Mouse (Mus musculus): ENCODE measurements around the gene Cym.

Cym gene

DNA sequence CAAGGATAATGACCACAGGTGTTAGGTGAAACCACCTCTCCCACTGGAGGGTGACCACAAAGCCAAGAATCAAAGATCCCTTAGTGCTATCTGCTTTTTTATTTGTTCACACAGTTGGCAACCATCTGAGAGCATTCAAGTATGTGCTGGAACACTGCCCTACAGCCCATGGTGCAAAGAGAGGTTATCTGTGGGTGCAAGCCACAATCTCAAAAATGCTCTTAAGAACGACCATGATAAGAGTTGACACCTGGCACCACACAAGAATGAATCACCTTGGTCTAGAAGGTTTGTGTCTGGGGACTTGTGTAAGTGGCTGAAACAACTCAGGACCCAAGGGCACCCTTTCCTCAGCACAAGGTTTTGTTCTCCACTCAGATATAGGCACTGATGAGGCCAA lies 1.7 kb upstream of the Cym start:
- DNase-seq (ENCODE audit: low spot score): no peak

GRCm38 (mm10) chr3:107218572-107218971 lies 3.0 kb downstream of the Cym start:
- no peak for DNase-seq (ENCODE audit: low spot score)

DNA sequence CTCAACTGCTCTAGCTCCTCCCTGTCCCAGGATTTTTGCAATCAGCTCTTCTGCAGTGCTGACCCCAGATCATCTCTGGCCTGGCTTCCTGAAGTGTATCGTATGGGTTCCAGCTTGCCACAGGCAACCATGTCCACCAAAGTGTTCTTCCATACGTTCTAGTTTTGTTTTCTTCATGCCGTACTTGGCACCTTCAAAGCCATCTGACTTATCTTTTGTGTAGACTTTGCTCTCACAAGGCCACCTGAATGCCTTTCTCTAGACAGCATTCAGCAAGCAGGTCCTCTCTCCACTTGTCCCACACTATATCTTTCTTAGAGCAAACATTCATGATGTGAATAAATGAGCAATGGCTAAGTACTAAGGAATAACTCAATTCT lies 4.4 kb downstream of the Cym start:
- no peak for DNase-seq (ENCODE audit: low spot score)

GRCm38 (mm10) chr3:107216400-107217100 lies 5.0 kb downstream of the Cym start:
- no peak for DNase-seq (ENCODE audit: low spot score)

GRCm38 (mm10) chr3:107214606-107215005 lies 6.9 kb downstream of the Cym start:
- DNase-seq (ENCODE audit: low spot score): no peak

GRCm38 (mm10) chr3:107207625-107208253 lies 13.8 kb downstream of the Cym start:
- DNase-seq (ENCODE audit: low spot score): no peak

GRCm38 (mm10) chr3:107206490-107207150 lies 14.9 kb downstream of the Cym start:
- no peak for DNase-seq (ENCODE audit: low spot score)

- peak; percentile 76 for DNase-seq (ENCODE audit: low spot score)
Observed at GRCm38 (mm10) chr3:107205994-107206393, 15.5 kb downstream of the Cym start.

- DNase-seq (ENCODE audit: low spot score): no peak
Observed at GRCm38 (mm10) chr3:107205170-107205569, 16.4 kb downstream of the Cym start.

GRCm38 (mm10) chr3:107204413-107204812 lies 17.1 kb downstream of the Cym start:
- DNase-seq (ENCODE audit: low spot score): no peak

DNA sequence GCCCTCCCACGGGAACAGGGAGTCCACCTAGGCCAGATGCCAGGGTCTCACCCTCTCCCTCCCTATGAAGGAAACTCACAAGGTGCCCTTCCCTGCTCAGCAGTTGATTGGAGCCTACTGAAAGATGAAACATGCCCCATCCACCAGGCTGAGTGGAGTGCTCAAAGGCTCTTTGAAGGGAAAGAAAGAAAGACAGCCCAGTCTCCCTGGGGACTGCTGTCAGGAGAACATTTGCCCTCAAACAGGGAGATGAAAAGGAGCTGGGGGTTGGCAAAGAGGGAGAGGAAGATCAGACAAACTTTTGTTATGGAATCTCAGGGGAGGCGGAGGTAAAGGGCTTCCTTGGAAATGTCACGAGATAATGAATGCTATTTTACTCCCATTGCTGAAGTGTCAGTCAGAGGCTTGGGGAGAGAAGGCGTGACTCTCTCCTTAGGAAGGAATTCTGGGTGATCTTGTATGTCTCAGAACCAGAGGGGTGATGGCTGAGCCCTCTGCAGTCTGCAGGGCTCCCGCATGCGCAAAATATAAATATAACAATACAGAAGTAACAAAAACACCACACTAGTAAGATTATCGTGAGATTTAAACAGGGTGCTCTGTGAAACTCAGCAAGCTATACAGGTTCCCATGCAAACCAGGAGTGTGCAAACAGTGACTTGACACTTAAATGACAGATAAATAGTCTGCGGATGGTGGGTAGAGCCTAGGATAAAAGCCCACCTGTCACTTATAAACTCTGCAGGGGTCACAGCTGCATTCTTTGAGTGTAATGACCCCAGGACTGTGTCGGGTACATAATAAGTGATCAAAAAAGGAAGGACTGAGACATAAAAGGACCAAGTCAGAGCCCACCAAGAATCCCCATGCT lies 20.0 kb downstream of the Cym start:
- DNase-seq (ENCODE audit: low spot score): no peak

GRCm38 (mm10) chr3:107188226-107188899 lies 33.2 kb downstream of the Cym start:
- DNase-seq (ENCODE audit: low spot score): peak; percentile 27

DNA sequence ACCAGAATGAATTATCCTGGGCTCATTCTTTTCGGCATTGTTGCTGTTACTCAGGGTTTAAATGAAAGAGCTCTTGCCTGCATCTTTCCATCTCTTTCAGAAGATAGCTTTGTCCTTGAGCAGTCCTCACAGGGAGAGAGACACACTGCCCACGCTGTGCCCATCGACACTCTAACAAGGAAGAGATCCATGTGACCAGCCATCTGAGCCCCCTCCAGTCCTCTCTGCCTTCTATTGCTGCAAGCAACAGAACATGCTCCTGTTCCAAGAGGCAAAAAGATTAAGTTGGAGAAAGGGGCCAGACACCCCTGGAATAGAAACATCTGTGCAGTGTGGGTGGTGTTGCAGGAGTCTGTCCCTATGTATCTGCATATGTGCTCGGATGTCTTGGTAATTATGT lies 34.5 kb downstream of the Cym start:
- DNase-seq (ENCODE audit: low spot score): no peak

GRCm38 (mm10) chr3:107185597-107185996 lies 35.9 kb downstream of the Cym start:
- no peak for DNase-seq (ENCODE audit: low spot score)

- no peak for DNase-seq (ENCODE audit: low spot score)
Observed at GRCm38 (mm10) chr3:107183178-107183577, 38.4 kb downstream of the Cym start.

- no peak for DNase-seq (ENCODE audit: low spot score)
Observed at GRCm38 (mm10) chr3:107182756-107183155, 38.8 kb downstream of the Cym start, which contains the start of gene Kcna10. TSS of gene Kcna10 (plus strand) at chr3:107183056.

GRCm38 (mm10) chr3:107180860-107181259 lies 40.7 kb downstream of the Cym start:
- no peak for DNase-seq (ENCODE audit: low spot score)

DNA sequence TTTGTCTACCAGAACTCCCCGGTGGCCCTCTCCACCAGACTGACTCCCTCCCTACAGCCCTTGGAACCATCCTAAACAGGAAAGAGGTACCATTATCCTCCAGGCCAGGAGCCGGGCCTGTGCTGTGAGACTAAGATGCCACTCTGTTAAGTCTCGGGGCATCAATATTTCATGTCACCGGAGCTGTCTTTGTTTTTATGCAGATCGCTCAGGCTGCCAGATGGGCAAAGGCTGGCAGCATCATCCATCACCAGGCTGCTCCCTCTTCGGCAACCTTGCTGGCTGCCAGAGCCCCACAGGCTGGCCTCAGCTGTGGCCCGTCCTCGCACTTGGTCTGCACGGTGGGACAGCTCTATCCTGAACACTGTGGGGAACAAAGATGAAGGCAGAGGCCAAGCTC lies 45.0 kb downstream of the Cym start:
- no peak for DNase-seq (ENCODE audit: low spot score)

DNA sequence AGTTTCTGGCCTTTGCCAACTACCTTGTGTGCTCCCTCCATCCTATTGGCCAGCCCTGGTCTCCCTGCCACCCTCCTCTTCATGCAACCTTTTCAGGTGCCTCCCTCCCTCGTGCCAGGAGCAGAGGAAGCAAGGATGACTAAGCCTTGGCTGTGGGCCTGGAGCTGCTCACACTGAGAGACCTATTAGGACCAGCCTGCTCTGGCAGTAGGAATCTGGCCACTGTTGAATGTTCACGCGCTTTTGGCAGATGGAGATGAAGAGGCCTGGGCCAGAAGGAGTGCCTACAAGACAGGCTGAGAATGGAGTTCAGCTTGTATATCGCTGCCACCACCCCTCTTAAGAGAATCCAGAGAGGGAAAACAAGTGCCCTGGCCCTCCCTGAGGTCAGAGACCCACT lies 46.0 kb downstream of the Cym start:
- DNase-seq (ENCODE audit: low spot score): peak; percentile 18

DNA sequence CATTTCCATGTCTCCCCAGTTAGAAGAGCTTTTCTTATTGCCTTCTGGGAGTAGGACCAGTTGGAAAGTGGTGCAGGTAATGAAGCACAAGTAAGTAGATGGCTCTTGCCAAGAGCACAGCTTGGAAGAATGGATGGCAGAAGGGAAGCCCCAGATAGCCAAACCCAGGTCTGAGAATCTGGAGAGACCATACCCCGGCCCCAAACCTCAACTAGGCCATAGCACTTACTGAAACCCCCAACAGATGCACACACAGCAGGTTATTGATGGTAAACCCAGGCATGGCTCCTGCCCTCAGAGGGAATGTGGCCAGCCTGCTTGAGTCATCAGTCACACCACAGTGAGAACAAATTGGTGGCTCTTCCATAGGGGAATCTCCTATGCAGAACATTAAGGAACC lies 49.0 kb downstream of the Cym start:
- DNase-seq (ENCODE audit: low spot score): no peak

GRCm38 (mm10) chr3:107171964-107172363 lies 49.6 kb downstream of the Cym start:
- no peak for DNase-seq (ENCODE audit: low spot score)

GRCm38 (mm10) chr3:107169552-107169951 lies 52.0 kb downstream of the Cym start:
- DNase-seq (ENCODE audit: low spot score): no peak

Measured in urinary bladder, postnatal 14 days (tissue).